Mouse (Mus musculus): ENCODE measurements around the gene Cadm1. TPM values are rescaled to one million over a fixed set of nuclear protein-coding genes. Genes with fewer than 3 reads are reported as not detected.
A peak's percentile ranks its signal among the peaks of the same experiment; 100 is the strongest.

The Cadm1 gene
- total RNA-seq, 1 experiment from 2014 or later = 31.9 TPM

- no peak for DNase-seq
These were observed 145.1 kb downstream of the Cadm1 start for GRCm38 (mm10) chr9:47674766-47675713.

- DNase-seq = no peak
These were observed 156.9 kb downstream of the Cadm1 start for GRCm38 (mm10) chr9:47686881-47687280.

- no peak for DNase-seq
These were observed 157.6 kb downstream of the Cadm1 start for GRCm38 (mm10) chr9:47687604-47688003.

GRCm38 (mm10) chr9:47688297-47688696 is 158.3 kb downstream of the Cadm1 start:
- peak; percentile 75 for DNase-seq

GRCm38 (mm10) chr9:47692911-47693310 is 162.9 kb downstream of the Cadm1 start:
- no peak for DNase-seq

GRCm38 (mm10) chr9:47699026-47699425 is 169.1 kb downstream of the Cadm1 start:
- DNase-seq = peak; percentile 76

GRCm38 (mm10) chr9:47700021-47700420 is 170.0 kb downstream of the Cadm1 start:
- no peak for DNase-seq

- no peak for DNase-seq
These were observed 173.3 kb downstream of the Cadm1 start for GRCm38 (mm10) chr9:47703026-47703876.

GRCm38 (mm10) chr9:47706341-47706740 is 176.4 kb downstream of the Cadm1 start:
- no peak for DNase-seq

GRCm38 (mm10) chr9:47707326-47707725 is 177.4 kb downstream of the Cadm1 start:
- no peak for DNase-seq

- peak; percentile 87 for DNase-seq
These were observed 178.3 kb downstream of the Cadm1 start for GRCm38 (mm10) chr9:47708299-47708698.

GRCm38 (mm10) chr9:47710946-47711345 is 181.0 kb downstream of the Cadm1 start:
- DNase-seq = no peak

GRCm38 (mm10) chr9:47714541-47714940 is 184.6 kb downstream of the Cadm1 start:
- DNase-seq = no peak

GRCm38 (mm10) chr9:47715415-47715814 is 185.4 kb downstream of the Cadm1 start:
- DNase-seq = no peak

GRCm38 (mm10) chr9:47716883-47717282 is 186.9 kb downstream of the Cadm1 start:
- DNase-seq = no peak

GRCm38 (mm10) chr9:47727611-47728010 is 197.6 kb downstream of the Cadm1 start:
- no peak for DNase-seq

- no peak for DNase-seq
These were observed 198.9 kb downstream of the Cadm1 start for GRCm38 (mm10) chr9:47728852-47729251.

- peak; percentile 54 for DNase-seq
These were observed 200.3 kb downstream of the Cadm1 start for GRCm38 (mm10) chr9:47730247-47730646.

GRCm38 (mm10) chr9:47733780-47734451 is 203.9 kb downstream of the Cadm1 start:
- DNase-seq = peak; percentile 52

GRCm38 (mm10) chr9:47734905-47735304 is 204.9 kb downstream of the Cadm1 start:
- DNase-seq = no peak

- no peak for DNase-seq
These were observed 208.8 kb downstream of the Cadm1 start for GRCm38 (mm10) chr9:47738799-47739198.

- no peak for DNase-seq
These were observed 209.3 kb downstream of the Cadm1 start for GRCm38 (mm10) chr9:47739276-47739675.

All from adrenal gland, postnatal 14 days (tissue).